ENCODE assay signal across 24 mouse cellular contexts in genomic region chr3:126982814-126983213, GRCm38 (mm10).
"Had no signal": no experiment of that assay in that cellular context is flagged by ENCODE, and none has a peak within 500 bp of the region (broad histone marks: within the 10 kb centered on the region; RNA-seq: fewer than 3 reads in every experiment).

No protein-coding gene starts in this region.

- ATAC-seq: hindbrain, embryonic 16.5 days; inflammation-experienced regulatory T-cells, adult 6 months; intestine, embryonic 15.5 days; intestine, postnatal 0 days had no signal

- H3K4me2 ChIP-seq: heart, embryonic 11.5 days; hindbrain, embryonic 12.5 days; hindbrain, embryonic 14.5 days; intestine, embryonic 15.5 days; limb, embryonic 12.5 days; liver, embryonic 13.5 days had no signal

- H3K9ac ChIP-seq: hindbrain, embryonic 12.5 days; hindbrain, embryonic 14.5 days; intestine, embryonic 15.5 days; limb, embryonic 12.5 days; liver, embryonic 13.5 days had no signal

- H3K27ac ChIP-seq: gastrocnemius, adult 2 months; heart, adult 2 months; hindbrain, embryonic 10.5 days; hindbrain, embryonic 12.5 days; hindbrain, embryonic 14.5 days; intestine, embryonic 15.5 days; left cerebral cortex, adult 2 months; limb, embryonic 10.5 days; limb, embryonic 12.5 days; liver, embryonic 13.5 days had no signal

- DNase-seq: gastrocnemius, adult 2 months; gastrocnemius, postnatal 10 days; gastrocnemius, postnatal 25 days; heart, adult 2 months; heart, postnatal 10 days; heart, postnatal 4 days; kidney, adult 18-20 months; kidney, adult 8-10 months; kidney, postnatal 10 days; kidney, postnatal 25 days; kidney, postnatal 4 days; liver, embryonic 13.5 days had no signal

- H3K4me1 ChIP-seq: hindbrain, embryonic 10.5 days; hindbrain, embryonic 12.5 days; intestine, embryonic 15.5 days; limb, embryonic 10.5 days; limb, embryonic 12.5 days; liver, embryonic 13.5 days had no signal

- H3K9me3 ChIP-seq: hindbrain, embryonic 10.5 days; hindbrain, embryonic 12.5 days; intestine, embryonic 15.5 days; limb, embryonic 10.5 days; limb, embryonic 12.5 days; liver, embryonic 13.5 days had no signal

- H3K4me3 ChIP-seq: gastrocnemius, adult 2 months; heart, adult 2 months; hindbrain, embryonic 10.5 days; hindbrain, embryonic 12.5 days; intestine, embryonic 15.5 days; layer of hippocampus, adult 2 months; left cerebral cortex, adult 2 months; limb, embryonic 10.5 days; limb, embryonic 12.5 days; liver, embryonic 13.5 days had no signal

- H3K27me3 ChIP-seq: hindbrain, embryonic 12.5 days; intestine, embryonic 15.5 days; limb, embryonic 12.5 days; liver, embryonic 13.5 days had no signal

- H3K36me3 ChIP-seq: intestine, embryonic 15.5 days; limb, embryonic 10.5 days; limb, embryonic 12.5 days; liver, embryonic 13.5 days had no signal
